Mouse (Mus musculus) retina, postnatal 1 day (tissue): ENCODE measurements around the gene Herpud2.

Experiments used
- DNase-seq: peaks from one replicate; pipeline ENCODE4 v3.0.0-alpha.2; 2012

Herpud2 gene

DNA sequence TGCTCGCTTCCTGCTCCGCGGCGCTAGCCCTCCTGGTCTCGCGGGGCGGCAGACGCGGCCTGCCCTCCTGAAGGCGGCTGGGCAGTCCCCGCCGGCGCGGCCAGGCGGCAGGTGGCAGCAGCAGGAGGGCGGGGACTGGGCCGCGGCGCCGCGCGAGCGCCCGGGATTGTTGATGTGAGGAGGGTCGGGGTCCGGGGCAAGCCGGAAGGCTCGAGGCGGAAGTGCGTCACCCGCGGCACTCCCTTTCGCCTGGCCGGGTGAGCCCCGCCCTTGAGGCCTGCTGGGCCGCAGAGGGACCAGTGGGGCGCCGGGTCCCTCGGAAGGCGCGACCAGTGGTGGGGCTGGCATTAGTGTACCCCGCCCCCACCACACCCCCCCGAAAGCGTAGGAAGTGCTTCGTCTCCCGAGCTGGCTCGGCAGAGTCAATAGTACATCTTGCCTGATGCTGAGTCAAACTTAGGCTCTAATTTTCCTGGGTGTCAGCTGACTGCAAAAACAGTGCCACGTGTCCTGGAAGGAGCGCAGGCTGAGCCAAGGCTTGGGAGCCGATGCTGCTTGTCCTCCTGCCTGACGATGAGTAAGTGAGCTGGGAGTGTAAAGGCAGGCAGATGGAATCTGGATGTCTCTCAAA, at the start of gene Herpud2:
Gene Herpud2, minus strand, starts transcription at position 210 of the 631 bp plus-strand sequence.
- peak; percentile 97 for DNase-seq

- DNase-seq, result no peak
These were observed 49.4 kb upstream of the Herpud2 start for GRCm38 (mm10) chr9:25200987-25201386.

GRCm38 (mm10) chr9:25200148-25200547, 48.5 kb upstream of the Herpud2 start:
- DNase-seq, result peak; percentile 5

DNA sequence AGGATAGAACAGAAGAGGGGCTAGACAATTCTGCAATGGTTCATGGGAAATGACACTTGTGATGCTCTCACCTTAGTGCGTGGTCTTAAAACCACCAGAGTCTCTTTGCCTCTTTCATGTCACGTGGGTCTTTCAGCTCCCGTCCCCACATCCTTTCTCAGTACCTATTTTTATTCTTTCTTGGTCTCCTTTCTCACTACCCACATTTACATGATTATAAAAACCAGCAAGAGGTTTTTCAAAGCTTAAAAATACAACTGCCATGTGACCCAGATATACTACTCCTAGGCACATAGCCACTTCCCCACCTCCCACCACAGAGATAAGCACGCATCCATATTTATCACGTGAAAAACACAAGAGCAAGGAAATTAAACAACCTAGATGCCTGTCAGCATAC, 45.1 kb upstream of the Herpud2 start:
- no peak for DNase-seq

- DNase-seq, result no peak
These were observed 40.0 kb upstream of the Herpud2 start for GRCm38 (mm10) chr9:25191612-25192011.

GRCm38 (mm10) chr9:25186501-25186900, 34.9 kb upstream of the Herpud2 start:
- DNase-seq, result no peak

DNA sequence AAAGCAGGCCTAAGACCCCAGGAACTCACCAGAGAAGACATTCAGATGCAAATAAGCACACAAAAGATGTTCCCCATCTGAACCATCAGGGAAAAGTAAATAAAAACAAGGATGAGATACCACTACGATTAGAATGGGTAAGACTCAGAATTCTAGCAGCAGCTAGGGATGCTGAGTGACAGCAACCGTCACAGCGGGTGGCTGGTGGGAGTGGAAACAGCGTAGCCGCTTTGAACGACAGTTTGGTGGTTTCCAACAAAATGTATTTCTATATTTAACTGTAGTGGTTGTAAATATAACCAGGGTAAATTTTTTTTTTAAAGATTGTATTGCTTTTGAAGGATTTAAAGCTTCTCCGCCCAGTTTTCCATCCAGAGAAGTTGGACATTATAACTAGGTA, 34.2 kb upstream of the Herpud2 start:
- no peak for DNase-seq

- no peak for DNase-seq
These were observed 33.0 kb upstream of the Herpud2 start for GRCm38 (mm10) chr9:25184606-25185005.

- no peak for DNase-seq
These were observed 26.4 kb upstream of the Herpud2 start for GRCm38 (mm10) chr9:25178066-25178465.

GRCm38 (mm10) chr9:25177201-25177600, 25.6 kb upstream of the Herpud2 start:
- DNase-seq, result no peak

DNA sequence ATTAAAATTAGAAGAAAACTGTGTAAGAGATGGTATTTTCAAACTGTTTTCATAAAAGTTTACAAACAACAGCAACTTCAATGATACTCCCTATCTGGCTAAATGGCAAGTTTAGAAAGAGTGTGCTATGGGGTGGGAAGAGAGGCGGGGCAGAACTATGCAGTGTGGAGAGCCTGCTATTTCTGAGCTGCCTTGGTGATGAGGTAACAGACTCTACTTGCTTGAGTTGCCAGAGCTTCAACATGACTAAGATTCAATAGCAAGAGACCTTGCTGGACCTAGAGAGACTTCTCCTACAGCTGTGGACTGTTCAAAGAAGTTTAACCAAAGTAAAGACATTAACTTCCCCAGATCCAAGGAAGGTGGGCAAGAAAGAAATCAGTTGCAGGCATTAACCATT, 24.9 kb upstream of the Herpud2 start:
- no peak for DNase-seq

DNA sequence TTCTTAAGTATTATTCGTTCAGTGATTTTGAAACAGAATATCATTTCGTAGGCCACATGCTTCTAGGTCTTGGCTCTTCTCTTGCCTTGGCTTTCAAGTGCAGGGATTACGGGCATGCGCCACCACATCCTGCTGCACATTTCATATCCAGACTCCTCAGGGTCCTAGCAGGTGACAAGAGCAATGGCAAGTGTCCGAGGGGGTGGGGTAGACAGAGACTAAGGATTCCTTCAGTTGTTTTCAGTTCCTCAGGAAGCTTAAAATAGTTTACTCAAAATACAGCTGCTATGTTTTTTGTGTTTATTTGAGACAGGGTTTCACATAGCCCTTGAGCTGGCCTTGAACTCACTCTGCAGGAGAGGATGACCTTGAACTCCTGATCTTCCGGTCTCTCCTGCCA, 24.4 kb upstream of the Herpud2 start:
- no peak for DNase-seq

- no peak for DNase-seq
These were observed 23.4 kb upstream of the Herpud2 start for GRCm38 (mm10) chr9:25175039-25175442.

- no peak for DNase-seq
These were observed 23.0 kb upstream of the Herpud2 start for GRCm38 (mm10) chr9:25174614-25175013.

GRCm38 (mm10) chr9:25173171-25173570, 21.6 kb upstream of the Herpud2 start:
- no peak for DNase-seq

- no peak for DNase-seq
These were observed 18.0 kb upstream of the Herpud2 start for GRCm38 (mm10) chr9:25169626-25170025.

DNA sequence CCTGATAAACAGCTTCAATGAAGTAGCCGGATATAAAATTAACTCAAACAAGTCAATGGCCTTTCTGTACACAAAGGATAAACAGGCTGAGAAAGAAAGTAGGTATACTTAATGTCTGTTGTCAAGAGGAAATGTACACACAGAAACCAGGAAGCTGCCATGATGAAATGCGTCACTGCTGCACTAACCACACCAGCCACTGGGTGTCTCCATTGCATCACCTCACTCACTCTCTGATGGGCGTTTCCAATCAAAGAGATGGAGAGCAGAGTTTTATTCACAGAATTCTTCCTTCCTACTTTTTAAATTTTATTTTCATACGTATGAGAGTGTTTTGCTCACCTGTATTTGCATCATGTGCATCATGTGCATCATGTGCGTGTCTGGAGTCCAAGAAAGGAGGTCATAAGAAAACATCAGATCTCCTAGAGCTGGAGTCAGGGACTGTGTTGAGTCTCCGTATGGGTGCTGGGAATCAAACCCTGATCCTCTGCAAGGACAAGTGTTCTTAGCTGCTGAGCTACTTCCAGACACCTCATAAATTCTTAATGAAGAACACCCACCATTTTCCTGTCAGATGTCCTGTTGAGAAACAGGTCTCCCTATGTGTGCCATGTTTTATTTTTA, 16.0 kb upstream of the Herpud2 start:
- peak; percentile 76 for DNase-seq

DNA sequence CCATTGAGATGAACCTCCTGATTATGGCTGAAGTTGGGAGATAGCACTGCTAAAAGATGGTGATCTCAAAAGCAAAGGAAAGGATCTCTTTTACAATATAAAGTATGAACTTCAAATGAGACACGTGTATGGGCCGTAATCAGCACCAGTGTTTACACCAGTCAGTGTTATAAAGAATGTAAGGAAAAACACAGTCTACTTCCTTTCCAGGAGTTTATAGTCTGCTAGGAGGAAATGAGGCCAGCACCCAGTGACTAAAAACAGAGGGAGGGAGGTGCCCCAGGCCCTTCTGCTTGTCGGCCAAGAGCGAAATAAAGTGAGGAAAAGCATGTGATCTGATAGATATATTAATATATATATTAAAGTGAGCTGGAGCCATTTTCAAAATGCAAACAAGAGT, 6.6 kb upstream of the Herpud2 start:
- no peak for DNase-seq

DNA sequence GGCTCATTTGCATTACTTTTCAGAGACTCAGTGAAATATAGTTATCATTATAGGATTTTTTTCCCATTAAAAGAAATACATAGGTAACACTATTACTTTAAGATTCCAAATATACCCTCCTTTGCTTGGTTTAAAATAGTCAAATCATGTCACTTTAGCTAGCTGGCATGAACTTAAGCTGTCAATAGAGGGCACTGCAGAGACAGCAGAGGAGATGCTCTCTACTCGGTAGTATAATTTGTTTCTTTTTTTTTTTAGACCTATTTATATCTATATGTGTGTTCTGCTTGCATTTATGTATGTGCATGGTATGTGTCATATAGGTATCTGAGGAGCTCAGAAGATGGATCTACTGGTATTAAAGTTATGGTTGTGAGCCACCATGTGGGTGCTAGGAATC, 4.8 kb upstream of the Herpud2 start:
- DNase-seq, result no peak

GRCm38 (mm10) chr9:25153066-25153465, 1.4 kb upstream of the Herpud2 start:
- DNase-seq, result no peak

DNA sequence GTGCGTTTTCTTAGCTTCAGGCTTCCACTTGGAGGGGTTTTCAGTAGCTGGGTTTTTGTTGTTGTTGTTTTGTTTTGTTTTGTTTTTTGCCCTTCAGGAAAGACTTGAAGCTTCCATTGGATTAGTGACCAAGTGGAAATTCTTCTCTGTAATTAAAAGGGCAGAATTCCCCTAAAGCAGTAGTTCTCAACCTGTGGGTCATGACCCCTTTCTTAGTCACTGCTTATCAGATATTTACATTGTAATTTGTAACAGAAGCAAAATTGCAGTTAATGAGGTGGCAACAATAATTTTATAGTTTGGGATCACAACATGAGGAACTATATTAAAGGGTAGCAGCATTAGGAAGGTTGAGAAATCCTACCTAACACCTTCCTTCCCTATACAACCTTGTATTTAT, 837 bp upstream of the Herpud2 start:
- DNase-seq, result no peak

DNA sequence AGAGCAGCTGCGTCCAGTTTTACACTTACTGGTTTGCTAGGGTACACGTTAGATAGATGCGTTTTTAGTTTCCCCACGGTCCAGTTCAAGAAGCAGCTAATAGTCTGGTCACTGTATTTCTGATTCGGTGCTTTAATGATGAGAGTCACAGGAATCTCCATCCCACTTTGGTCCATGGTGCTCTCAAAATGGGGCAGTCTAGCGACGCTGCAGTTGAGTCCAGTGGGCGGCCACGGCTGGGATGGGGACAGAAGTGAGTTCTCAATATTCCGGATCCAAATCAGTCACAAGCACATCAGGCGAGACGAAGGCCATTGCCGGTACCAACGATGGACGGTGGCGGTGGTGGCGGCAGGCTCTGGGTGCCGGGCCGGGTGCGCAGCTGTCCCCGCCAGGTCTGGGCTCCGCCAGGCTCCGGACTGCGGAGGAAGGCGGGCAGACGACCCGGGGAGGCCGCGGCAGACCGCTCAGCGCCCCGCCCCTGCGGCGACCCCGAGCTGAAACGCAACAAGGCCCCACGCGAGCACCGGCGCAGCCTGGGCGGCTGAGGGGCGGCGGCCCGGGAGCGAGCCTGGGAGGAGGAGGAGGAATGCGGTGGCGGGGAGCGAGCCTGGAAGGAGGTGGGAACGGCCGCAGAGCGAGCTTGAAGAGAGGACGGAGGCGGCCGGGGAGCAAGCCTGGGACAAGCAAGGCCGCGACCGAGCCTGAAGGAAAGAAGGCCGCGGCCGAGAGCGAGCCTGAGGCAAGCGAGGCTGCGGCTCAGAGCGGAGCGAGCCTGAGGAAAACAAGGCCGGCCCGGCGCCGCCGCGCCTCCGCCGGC, 619 bp downstream of the Herpud2 start:
- DNase-seq, result no peak

- DNase-seq, result no peak
These were observed 2.9 kb downstream of the Herpud2 start for GRCm38 (mm10) chr9:25148767-25149166.

GRCm38 (mm10) chr9:25145925-25146324, 5.7 kb downstream of the Herpud2 start:
- DNase-seq, result no peak
